Mouse (Mus musculus) frontal cortex, postnatal 14 days (tissue): Measurements from ENCODE around the gene Vps29.

Experiments used
- DNase-seq, 2 experiments: peaks; one replicate each; pipeline ENCODE4 v3.0.0; 2022; ENCODE audit warnings: low spot score in 2 of 2

The Vps29 gene

GRCm38 (mm10) chr5:122336554-122337294 lies 17.4 kb upstream of the Vps29 start:
- no peak for DNase-seq

- no peak for DNase-seq
These were observed 11.3 kb upstream of the Vps29 start for GRCm38 (mm10) chr5:122342874-122343273.

GRCm38 (mm10) chr5:122343768-122344167 lies 10.4 kb upstream of the Vps29 start:
- no peak for DNase-seq

GRCm38 (mm10) chr5:122344260-122344659 lies 9.9 kb upstream of the Vps29 start:
- DNase-seq, result peak in 1 of 2 experiments; percentile 63

GRCm38 (mm10) chr5:122345777-122346176 lies 8.4 kb upstream of the Vps29 start:
- DNase-seq, result no peak

- no peak for DNase-seq
These were observed 411 bp downstream of the Vps29 start for GRCm38 (mm10) chr5:122354492-122355067.

- DNase-seq, result no peak
These were observed 17.5 kb downstream of the Vps29 start, which contains the start of gene Gpn3 for GRCm38 (mm10) chr5:122371591-122372191. Gene Gpn3, plus strand, starts transcription at chr5:122371876.

- DNase-seq, result peak; percentile 98 to 99
These were observed 18.1 kb downstream of the Vps29 start, which contains the start of gene Fam216a for GRCm38 (mm10) chr5:122372192-122372769. Gene Fam216a, minus strand, starts transcription at chr5:122372364.

GRCm38 (mm10) chr5:122372878-122373277 lies 18.7 kb downstream of the Vps29 start:
- DNase-seq, result no peak

GRCm38 (mm10) chr5:122377101-122377833 lies 23.1 kb downstream of the Vps29 start:
- DNase-seq, result no peak

- no peak for DNase-seq
These were observed 24.0 kb downstream of the Vps29 start for GRCm38 (mm10) chr5:122378171-122378570.

- peak; percentile 68 for DNase-seq
These were observed 25.4 kb downstream of the Vps29 start for GRCm38 (mm10) chr5:122379374-122380155.

GRCm38 (mm10) chr5:122390006-122390405 lies 35.8 kb downstream of the Vps29 start:
- DNase-seq, result no peak

- DNase-seq, result no peak
These were observed 36.5 kb downstream of the Vps29 start for GRCm38 (mm10) chr5:122390671-122391070.

- no peak for DNase-seq
These were observed 37.1 kb downstream of the Vps29 start for GRCm38 (mm10) chr5:122391178-122391785.

GRCm38 (mm10) chr5:122391786-122392180 lies 37.6 kb downstream of the Vps29 start, which contains the start of gene Arpc3:
Gene Arpc3, plus strand, starts transcription at chr5:122391878.
- peak; percentile 78 to 92 for DNase-seq

GRCm38 (mm10) chr5:122392227-122393004 lies 38.2 kb downstream of the Vps29 start:
- no peak for DNase-seq

- peak in 1 of 2 experiments; percentile 75 for DNase-seq
These were observed 39.7 kb downstream of the Vps29 start for GRCm38 (mm10) chr5:122393887-122394286.

GRCm38 (mm10) chr5:122396791-122397190 lies 42.6 kb downstream of the Vps29 start:
- DNase-seq, result no peak

GRCm38 (mm10) chr5:122397495-122397894 lies 43.3 kb downstream of the Vps29 start:
- DNase-seq, result no peak
